Mouse (Mus musculus) lung, postnatal 0 days (tissue): ENCODE data around the gene Cox6b1.

Experiments
- CTCF ChIP-seq: IDR thresholded peaks from 2 replicates; pipeline ENCODE4 v1.5.1; 2016; ENCODE audit warnings: antibody characterized with exemption, mild to moderate bottlenecking
- EP300 ChIP-seq: IDR thresholded peaks from 2 replicates; pipeline ENCODE4 v1.6.1; 2016; ENCODE audit warnings: antibody characterized with exemption, mild to moderate bottlenecking, control low read depth

DNA sequence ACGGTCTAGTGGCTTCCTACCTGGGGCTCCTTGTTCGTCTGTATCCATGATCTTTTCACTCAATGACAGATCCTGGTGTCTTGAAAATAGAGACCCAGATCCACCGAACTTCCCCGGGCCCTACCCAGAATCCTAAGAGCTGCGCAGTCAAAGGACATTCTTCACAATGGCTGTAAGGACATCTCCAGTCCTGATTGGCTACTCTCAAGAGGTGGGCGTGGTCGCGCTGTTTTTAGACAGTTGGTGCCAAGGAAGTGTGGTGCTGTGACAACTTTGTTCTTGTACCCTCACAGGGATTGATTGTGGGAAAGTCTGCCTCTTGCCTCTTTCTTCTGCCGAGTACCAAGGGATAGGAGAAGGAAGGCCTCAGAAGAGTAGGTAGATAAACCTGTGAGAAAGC, 45.5 kb upstream of the Cox6b1 start, which contains the start of gene Pmis2:
- TF ChIP-seq EP300 (no peak), CTCF (no peak)
